Mouse (Mus musculus): ENCODE data around the gene Dhrs3. TPM values are rescaled to one million over a fixed set of nuclear protein-coding genes. Genes with fewer than 3 reads are reported as not detected.

Dhrs3 gene
- 8.4 and 10.6 TPM in 2 replicates for polyA plus RNA-seq (2012)

GRCm38 (mm10) chr4:144892133-144892936, at the start of gene Dhrs3:
Gene Dhrs3, plus strand, starts transcription at chr4:144892827.

Other genes starting within 250 kb of the Dhrs3 start
- not detected in 2 replicates for gene Gm436, start 206.5 kb upstream of the Dhrs3 start, polyA plus RNA-seq (2012)
- gene Gm13178, start 171.4 kb upstream of the Dhrs3 start, polyA plus RNA-seq (2012): not detected in 2 replicates
- not detected in 2 replicates for gene Gm438, start 106.2 kb upstream of the Dhrs3 start, polyA plus RNA-seq (2012)

Data from megakaryocyte-erythroid progenitor cell, adult 5 weeks (primary cell).